7 mouse cellular contexts compared by ENCODE assay signal in genomic region chr6:114781415-114782240, GRCm38 (mm10).
A peak's percentile ranks its signal among the peaks of the same experiment; 100 is the strongest.
DNase-seq lines count a peak whose midpoint lies in the region; ATAC-seq lines count a peak whose summit lies in the region.

No protein-coding gene starts in this region.

- no peaks in the 10 kb centered on the region for H3K27me3 ChIP-seq in embryonic facial prominence, embryonic 14.5 days (replicated peaks; ENCODE audit: control insufficient read depth, insufficient read depth, low read length)
- no peaks in the 10 kb centered on the region for H3K27me3 ChIP-seq in heart, embryonic 16.5 days (ENCODE audit: control insufficient read depth, insufficient read depth, low read length)

- no peaks in the 10 kb centered on the region for H3K9me3 ChIP-seq in embryonic facial prominence, embryonic 14.5 days (ENCODE audit: control insufficient read depth, low read length)
- no peaks in the 10 kb centered on the region for H3K9me3 ChIP-seq in heart, embryonic 16.5 days (replicated peaks; ENCODE audit: control insufficient read depth, low read length)

- peak overlapping the region; percentile 77 for H3K27ac ChIP-seq in embryonic facial prominence, embryonic 14.5 days (replicated peaks; ENCODE audit: low read depth, low read length)
- H3K27ac ChIP-seq in heart, embryonic 16.5 days (ENCODE audit: low read length): peak overlapping the region; percentile 81

- peak; percentile 99 for DNase-seq in 3T3-L1 (ENCODE audit: low read depth, low spot score)
- DNase-seq in CD4-positive, CD25-positive, alpha-beta regulatory T cell, adult 2 months (ENCODE audit: low read depth, low spot score): peak; percentile 38
- peak; percentile 92 for DNase-seq in embryonic facial prominence, embryonic 14.5 days (ENCODE audit: low spot score)
- DNase-seq in kidney, postnatal 25 days: peak; percentile 47 to 49
- peak; percentile 18 to 73 for DNase-seq in urinary bladder, adult 18-20 months (ENCODE audit: low spot score in 2 of 2)

- peak; percentile 75 for ATAC-seq in embryonic facial prominence, embryonic 14.5 days (ENCODE audit: low read depth)
- ATAC-seq in heart, embryonic 16.5 days (replicated peaks; ENCODE audit: extremely low read depth, insufficient read depth, low FRiP score): peak; percentile 79
- peak; percentile 94 for ATAC-seq in megakaryocyte progenitor cell, adult 5-6 weeks (replicated peaks; ENCODE audit: poor library complexity)

- H3K9ac ChIP-seq in embryonic facial prominence, embryonic 14.5 days (ENCODE audit: low read depth, low read length): no peak overlapping the region
- no peak overlapping the region for H3K9ac ChIP-seq in heart, embryonic 16.5 days (ENCODE audit: low read length)

- 21% methylated on average over 11 of the region's 11 CpGs for WGBS in embryonic facial prominence, embryonic 14.5 days
- WGBS in heart, embryonic 16.5 days: 24% methylated on average over 11 of the region's 11 CpGs

- H3K36me3 ChIP-seq in embryonic facial prominence, embryonic 14.5 days (ENCODE audit: control insufficient read depth, insufficient read depth, low read length): no peaks in the 10 kb centered on the region
- H3K36me3 ChIP-seq in heart, embryonic 16.5 days (ENCODE audit: control insufficient read depth, insufficient read depth): no peaks in the 10 kb centered on the region

- no peak overlapping the region for H3K4me3 ChIP-seq in embryonic facial prominence, embryonic 14.5 days (ENCODE audit: low read depth, low read length)
- no peak overlapping the region for H3K4me3 ChIP-seq in heart, embryonic 16.5 days (ENCODE audit: low read length)

- peaks cover 29% of the 10 kb centered on the region for H3K4me1 ChIP-seq in embryonic facial prominence, embryonic 14.5 days (ENCODE audit: control insufficient read depth, insufficient read depth, low read length)
- H3K4me1 ChIP-seq in heart, embryonic 16.5 days (ENCODE audit: control insufficient read depth, insufficient read depth, low read length): peaks cover 20% of the 10 kb centered on the region

- peak overlapping the region; percentile 18; the same call in 1 of the 2 replicates for H3K4me2 ChIP-seq in embryonic facial prominence, embryonic 14.5 days (ENCODE audit: low read depth, low read length)
- H3K4me2 ChIP-seq in heart, embryonic 16.5 days (ENCODE audit: low read depth, low read length): peak overlapping the region; percentile 15; the same call in 1 of the 2 replicates

Comparison
In these comparisons a context has a peak if more than half of its experiments do, and no peak if none do; other contexts are left out.
1. DNase-seq: peak in every context shown above with its lines; median percentile 99 in 3T3-L1; 92 in embryonic facial prominence, embryonic 14.5 days; 48 in kidney, postnatal 25 days; 46 in urinary bladder, adult 18-20 months; 38 in CD4-positive, CD25-positive, alpha-beta regulatory T cell, adult 2 months.